Mouse (Mus musculus): ENCODE data around the gene Col23a1.

GRCm38 (mm10) chr11:51351151-51351550 is 61.4 kb downstream of the Col23a1 start:
- TF ChIP-seq CTCF (IDR thresholded peaks at IDR 0.05; ENCODE audit: low read depth, low read length) (no peak), POLR2A (IDR thresholded peaks at IDR 0.05; ENCODE audit: insufficient read depth, low read length) (no peak), EP300 (IDR thresholded peaks at IDR 0.05; ENCODE audit: insufficient read depth, low read depth, low read length) (no peak)
